Mouse (Mus musculus) hindbrain, embryonic 14.5 days (tissue): ENCODE data around the gene Prr22. TPM values are rescaled to one million over a fixed set of nuclear protein-coding genes. Genes with fewer than 3 reads are reported as not detected.

ENCODE experiments used
- ATAC-seq: fragments of 200-750 bp; cut with Nextera tagmentation; 2 replicates; pipeline ENCODE4 v1.8.0; 2017; ENCODE audit warnings: moderate number of reproducible peaks, mild to moderate bottlenecking, moderate TSS enrichment, moderate library complexity; ENCODE audit not compliant: low FRiP score
- DNase-seq: peaks from one replicate; pipeline ENCODE4 v3.0.0-alpha.2; 2015; ENCODE audit warnings: low spot score
- H3K27ac ChIP-seq: fragments of 300-500 bp; sonication (generic); 2 replicates; pipeline ENCODE4 v1.5.1; 2014; ENCODE audit warnings: mild to moderate bottlenecking, moderate library complexity
- H3K27me3 ChIP-seq: fragments of 300-500 bp; sonication (generic); 2 replicates; pipeline ENCODE4 v1.6.1; 2014; ENCODE audit warnings: mild to moderate bottlenecking, low read length, mixed read lengths; ENCODE audit not compliant: control insufficient read depth, insufficient read depth
- H3K36me3 ChIP-seq: fragments of 300-500 bp; sonication (generic); replicated peaks from 2 replicates; pipeline ENCODE4 v1.6.1; 2014; ENCODE audit not compliant: control insufficient read depth, insufficient read depth
- H3K4me1 ChIP-seq: fragments of 300-500 bp; sonication (generic); replicated peaks from 2 replicates; pipeline ENCODE4 v1.6.1; 2014; ENCODE audit warnings: antibody characterized with exemption, low read length, mixed read lengths; ENCODE audit not compliant: control insufficient read depth, insufficient read depth
- H3K4me2 ChIP-seq: fragments of 300-500 bp; sonication (generic); replicated peaks from 2 replicates; pipeline ENCODE4 v1.6.1; 2014; ENCODE audit warnings: mild to moderate bottlenecking, moderate library complexity
- H3K4me3 ChIP-seq: fragments of 300-500 bp; sonication (generic); replicated peaks from 2 replicates; pipeline ENCODE4 v1.5.1; 2014; ENCODE audit warnings: mild to moderate bottlenecking, low read length
- H3K9ac ChIP-seq: fragments of 300-500 bp; sonication (generic); 2 replicates; pipeline ENCODE4 v1.6.1; 2014
- H3K9me3 ChIP-seq: fragments of 300-500 bp; sonication (generic); 2 replicates; pipeline ENCODE4 v1.6.1; 2016; ENCODE audit warnings: low read length; ENCODE audit not compliant: control insufficient read depth
- WGBS: fragments of 180-500 bp; shearing (Covaris S2); extraction: QIAGEN DNeasy Blood & Tissue Kit; methylation state at CpG from one replicate; pipeline ENCODE4 v1.1.7; 2014; 5-methylcytosine and 5-hydroxymethylcytosine counted together
- polyA plus RNA-seq: library from polyadenylated mRNA; unstranded; fragments of >200 nt; fragmentation: Nextera tagmentation; extraction: Ambion mirVana; gene quantifications from 2 replicates; pipeline ENCODE4 v1.2.1, GENCODE M21; 2014

Gene Prr22
- 0.76 and 0.78 TPM in 2 replicates for polyA plus RNA-seq

DNA sequence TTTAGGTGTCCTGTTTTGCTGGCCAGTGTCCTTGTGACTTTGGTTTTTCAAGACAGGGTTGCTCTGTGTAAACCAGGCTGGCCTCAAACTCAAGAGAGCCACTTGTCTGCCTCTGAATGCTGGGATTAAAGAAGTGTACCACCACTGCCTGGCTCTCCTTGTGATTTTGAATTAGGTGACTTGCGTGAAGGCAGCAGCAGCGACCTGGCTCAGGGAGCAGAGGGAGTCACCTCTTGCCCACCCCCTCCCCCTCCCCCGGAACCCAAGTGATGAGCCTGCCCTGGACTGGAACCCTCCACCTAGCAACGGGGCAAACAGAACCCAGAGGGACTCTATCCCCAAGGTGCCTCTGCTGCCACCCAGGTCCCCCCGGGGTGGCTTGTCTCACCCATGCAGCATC is at the start of gene Prr22:
TSS of gene Prr22 (plus strand) at position 301 of the 400 bp plus-strand sequence.
- ATAC-seq (no peak), DNase-seq (no peak)
- Histone ChIP-seq H3K27ac (no peak within 1 kb of the TSS), H3K9me3 (no peaks in the 10 kb centered on the region), H3K36me3 (peaks cover 49% of the 10 kb centered on the region), H3K27me3 (no peaks in the 10 kb centered on the region), H3K4me3 (no peak within 1 kb of the TSS), H3K9ac (no peak within 1 kb of the TSS), H3K4me2 (no peak within 1 kb of the TSS), H3K4me1 (peaks cover 5% of the 10 kb centered on the region; the same call in 1 of the 2 replicates)
- 93% methylated on average over 5 of the region's 5 CpGs for WGBS

DNA sequence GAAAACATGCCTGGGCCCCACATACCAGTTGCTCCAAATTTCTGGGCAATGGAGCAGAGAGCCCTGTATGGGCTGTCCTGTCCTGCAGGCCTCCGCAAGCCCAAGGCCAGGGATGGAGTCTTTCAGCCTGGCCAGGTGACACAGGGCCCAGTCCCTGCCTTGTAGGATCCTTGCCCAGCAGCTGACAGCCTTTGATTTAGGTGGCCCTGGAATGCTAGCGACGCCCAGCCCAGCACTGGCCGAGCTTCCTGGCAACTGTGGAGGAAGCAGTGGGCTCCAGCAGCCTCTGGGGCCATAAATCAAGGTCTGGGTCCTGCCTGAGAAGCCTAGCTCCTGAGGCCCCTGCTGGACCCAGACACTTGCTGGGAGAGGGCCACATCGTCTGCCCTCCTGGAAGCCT is 47.6 kb upstream of the Prr22 start:
- no peaks in the 10 kb centered on the region for H3K9me3 ChIP-seq
- H3K4me3 ChIP-seq, result no peak overlapping the region
- no peaks in the 10 kb centered on the region for H3K27me3 ChIP-seq
- peaks cover 13% of the 10 kb centered on the region for H3K4me1 ChIP-seq
- DNase-seq (no peak), ATAC-seq (no peak)
- no peak overlapping the region for H3K27ac ChIP-seq
- WGBS, result 87% methylated on average over 5 of the region's 5 CpGs
- no peak overlapping the region for H3K4me2 ChIP-seq
- no peak overlapping the region for H3K9ac ChIP-seq
- H3K36me3 ChIP-seq, result peaks cover 34% of the 10 kb centered on the region

GRCm38 (mm10) chr17:56723419-56724161 is 46.5 kb upstream of the Prr22 start:
- ATAC-seq, result no peak
- H3K36me3 ChIP-seq, result peaks cover 34% of the 10 kb centered on the region
- H3K4me3 ChIP-seq, result no peak overlapping the region
- 86% methylated on average over 11 of the region's 11 CpGs for WGBS
- no peaks in the 10 kb centered on the region for H3K27me3 ChIP-seq
- H3K27ac ChIP-seq, result no peak overlapping the region
- H3K4me2 ChIP-seq, result no peak overlapping the region
- no peak overlapping the region for H3K9ac ChIP-seq
- DNase-seq, result no peak
- H3K9me3 ChIP-seq, result no peaks in the 10 kb centered on the region
- peaks cover 8% of the 10 kb centered on the region for H3K4me1 ChIP-seq

DNA sequence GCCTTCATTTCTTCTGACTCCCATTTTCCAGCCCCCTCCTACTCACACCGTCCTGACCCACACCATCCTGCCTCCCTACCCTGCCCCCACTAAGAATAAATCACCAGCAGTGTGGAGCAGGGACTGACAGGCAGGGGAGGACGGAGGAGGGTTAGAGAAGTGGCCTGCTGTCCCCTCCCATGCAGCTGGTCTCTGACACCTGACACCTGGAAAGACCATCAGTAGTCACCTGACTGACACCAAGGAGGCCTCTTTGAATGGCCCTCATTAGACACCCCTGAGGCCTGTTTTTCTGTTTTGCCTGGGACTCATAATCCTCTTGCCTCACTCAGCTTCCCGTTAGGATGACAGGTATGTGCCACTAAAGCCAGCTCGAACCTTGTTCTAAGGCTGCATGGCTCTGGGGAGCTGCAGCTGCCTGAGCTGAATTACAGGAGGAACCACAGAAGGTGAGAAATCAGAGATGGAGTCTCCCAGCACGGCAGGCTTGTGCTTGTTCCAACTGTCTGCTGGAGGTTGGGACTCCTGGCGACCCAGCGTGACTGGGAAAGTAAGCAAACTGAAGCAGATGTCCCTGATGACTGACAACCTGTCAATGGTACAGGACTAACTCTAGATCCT is 42.9 kb upstream of the Prr22 start:
- ATAC-seq, result no peak
- H3K4me3 ChIP-seq, result no peak overlapping the region

GRCm38 (mm10) chr17:56727659-56728058 is 42.4 kb upstream of the Prr22 start:
- Histone ChIP-seq H3K27me3 (no peaks in the 10 kb centered on the region), H3K9me3 (no peaks in the 10 kb centered on the region), H3K27ac (no peak overlapping the region), H3K36me3 (peaks cover 17% of the 10 kb centered on the region), H3K9ac (no peak overlapping the region), H3K4me2 (no peak overlapping the region), H3K4me1 (no peaks in the 10 kb centered on the region), H3K4me3 (no peak overlapping the region)
- DNase-seq (no peak), ATAC-seq (no peak)
- WGBS, result 8% methylated on average over 12 of the region's 12 CpGs

More for the DNA sequence above, 42.9 kb upstream of the Prr22 start:
- Histone ChIP-seq H3K27ac (no peak overlapping the region), H3K36me3 (peaks cover 22% of the 10 kb centered on the region), H3K4me2 (no peak overlapping the region), H3K4me1 (no peaks in the 10 kb centered on the region), H3K27me3 (no peaks in the 10 kb centered on the region), H3K9me3 (no peaks in the 10 kb centered on the region), H3K9ac (no peak overlapping the region)
- DNase-seq, result no peak
- 12% methylated on average over 7 of the region's 7 CpGs for WGBS

GRCm38 (mm10) chr17:56728117-56728516 is 41.9 kb upstream of the Prr22 start:
- no peaks in the 10 kb centered on the region for H3K9me3 ChIP-seq
- no peak overlapping the region for H3K4me2 ChIP-seq
- H3K4me3 ChIP-seq, result no peak overlapping the region
- no peaks in the 10 kb centered on the region for H3K4me1 ChIP-seq
- H3K36me3 ChIP-seq, result peaks cover 12% of the 10 kb centered on the region
- ATAC-seq (no peak), DNase-seq (no peak)
- 39% methylated on average over 12 of the region's 12 CpGs for WGBS
- H3K9ac ChIP-seq, result no peak overlapping the region
- no peaks in the 10 kb centered on the region for H3K27me3 ChIP-seq
- no peak overlapping the region for H3K27ac ChIP-seq

GRCm38 (mm10) chr17:56729151-56729550 is 40.9 kb upstream of the Prr22 start:
- 45% methylated on average over 6 of the region's 6 CpGs for WGBS
- no peak for DNase-seq
- no peaks in the 10 kb centered on the region for H3K4me1 ChIP-seq
- no peak overlapping the region for H3K4me3 ChIP-seq
- ATAC-seq, result no peak
- H3K9ac ChIP-seq, result no peak overlapping the region
- H3K9me3 ChIP-seq, result no peaks in the 10 kb centered on the region
- no peaks in the 10 kb centered on the region for H3K27me3 ChIP-seq
- no peak overlapping the region for H3K4me2 ChIP-seq
- peaks cover 2% of the 10 kb centered on the region; the same call in 1 of the 2 replicates for H3K36me3 ChIP-seq
- H3K27ac ChIP-seq, result no peak overlapping the region

DNA sequence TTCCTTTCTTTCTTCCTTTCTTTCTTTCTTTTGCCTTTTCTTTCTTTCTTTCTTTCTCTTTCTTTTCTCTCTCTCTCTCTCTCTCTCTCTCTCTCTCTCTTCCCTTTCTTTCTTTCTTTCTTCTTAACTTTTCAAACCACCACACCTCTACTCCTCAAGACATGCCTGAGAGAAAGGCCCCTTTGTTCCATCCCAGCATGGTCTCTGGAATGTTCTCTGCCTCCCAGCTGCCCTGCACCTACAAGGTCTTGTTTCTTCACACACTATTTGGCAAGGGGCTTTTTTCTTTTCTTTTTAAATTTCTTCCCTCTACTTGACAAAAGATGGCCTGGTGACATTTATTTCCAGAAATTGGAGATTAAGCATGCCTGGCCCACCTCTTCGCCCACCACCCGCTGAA is 40.4 kb upstream of the Prr22 start:
- no peak for DNase-seq
- ATAC-seq, result no peak
- WGBS, result 52% methylated on average over 2 of the region's 2 CpGs
- H3K4me2 ChIP-seq, result no peak overlapping the region
- H3K9me3 ChIP-seq, result no peaks in the 10 kb centered on the region
- H3K36me3 ChIP-seq, result no peaks in the 10 kb centered on the region
- H3K27ac ChIP-seq, result no peak overlapping the region
- no peak overlapping the region for H3K4me3 ChIP-seq
- H3K4me1 ChIP-seq, result no peaks in the 10 kb centered on the region
- no peak overlapping the region for H3K9ac ChIP-seq
- H3K27me3 ChIP-seq, result no peaks in the 10 kb centered on the region

GRCm38 (mm10) chr17:56736534-56736933 is 33.5 kb upstream of the Prr22 start:
- Histone ChIP-seq H3K9ac (no peak overlapping the region), H3K4me1 (no peaks in the 10 kb centered on the region), H3K27me3 (no peaks in the 10 kb centered on the region), H3K9me3 (no peaks in the 10 kb centered on the region), H3K4me2 (no peak overlapping the region), H3K36me3 (no peaks in the 10 kb centered on the region), H3K27ac (no peak overlapping the region), H3K4me3 (no peak overlapping the region)
- ATAC-seq, result no peak
- no peak for DNase-seq
- WGBS, result 47% methylated on average over 8 of the region's 8 CpGs
